Mouse (Mus musculus) forebrain, embryonic 15.5 days (tissue): Measurements from ENCODE around the gene Dyrk3. TPM values are rescaled to one million over a fixed set of nuclear protein-coding genes. Genes with fewer than 3 reads are reported as not detected.

Source experiments
- ATAC-seq: fragments of 200-750 bp; cut with Nextera tagmentation; replicated peaks from 2 replicates; pipeline ENCODE4 v1.8.0; 2017; ENCODE audit warnings: mild to moderate bottlenecking, moderate TSS enrichment, moderate library complexity
- H3K27ac ChIP-seq: fragments of 300-500 bp; sonication (generic); replicated peaks from 2 replicates; pipeline ENCODE4 v1.5.1; 2015; ENCODE audit warnings: mild to moderate bottlenecking, inconsistent platforms
- H3K27me3 ChIP-seq: fragments of 300-500 bp; sonication (generic); 2 replicates; pipeline ENCODE4 v1.6.1; 2015; ENCODE audit warnings: inconsistent platforms
- H3K36me3 ChIP-seq: fragments of 300-500 bp; sonication (generic); 2 replicates; pipeline ENCODE4 v1.6.1; 2015; ENCODE audit warnings: mild to moderate bottlenecking, inconsistent platforms
- H3K4me1 ChIP-seq: fragments of 300-500 bp; sonication (generic); 2 replicates; pipeline ENCODE4 v1.6.1; 2015; ENCODE audit warnings: inconsistent platforms
- H3K4me2 ChIP-seq: fragments of 300-500 bp; sonication (generic); replicated peaks from 2 replicates; pipeline ENCODE4 v1.6.1; 2015; ENCODE audit warnings: mild to moderate bottlenecking, inconsistent platforms
- H3K4me3 ChIP-seq: fragments of 300-500 bp; sonication (generic); 2 replicates; pipeline ENCODE4 v1.5.1; 2015; ENCODE audit warnings: mild to moderate bottlenecking, inconsistent platforms
- H3K9ac ChIP-seq: fragments of 300-500 bp; sonication (generic); replicated peaks from 2 replicates; pipeline ENCODE4 v1.6.1; 2015; ENCODE audit warnings: mild to moderate bottlenecking, inconsistent platforms
- H3K9me3 ChIP-seq: fragments of 300-500 bp; sonication (generic); 2 replicates; pipeline ENCODE4 v1.6.1; 2016; ENCODE audit warnings: inconsistent platforms
- WGBS: fragments of 180-500 bp; shearing (Covaris S2); methylation state at CpG from one replicate; pipeline ENCODE4 v1.1.7; 2015; ENCODE audit warnings: mixed read lengths; 5-methylcytosine and 5-hydroxymethylcytosine counted together
- polyA plus RNA-seq: library from polyadenylated mRNA; unstranded; fragments of >200 nt; fragmentation: Nextera tagmentation; extraction: Ambion mirVana; gene quantifications from 2 replicates; pipeline ENCODE4 v1.2.1, GENCODE M21; 2015

Dyrk3 gene
- polyA plus RNA-seq, 1 experiment from 2014 or later, result 20.8 TPM

DNA sequence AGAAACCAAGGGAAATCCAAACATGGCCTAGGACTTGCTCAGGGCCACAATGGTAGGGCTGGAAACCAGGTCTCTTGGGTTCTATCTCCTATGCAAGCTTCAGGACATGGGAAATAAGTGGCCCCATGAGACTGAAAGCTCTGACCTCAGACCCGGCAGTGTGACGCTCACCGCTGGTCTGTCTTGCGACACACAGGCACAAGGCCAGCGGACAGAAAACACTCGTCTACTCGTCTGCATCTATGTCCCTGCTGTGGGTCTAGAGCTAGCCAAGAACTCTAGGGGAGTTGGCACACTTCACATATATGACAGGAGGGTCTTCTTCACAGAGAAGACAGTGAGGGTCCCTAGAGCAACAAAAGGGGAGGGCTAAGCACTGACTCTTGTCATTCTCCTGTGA lies 51.2 kb downstream of the Dyrk3 start:
- Histone ChIP-seq H3K9me3 (no peaks in the 10 kb centered on the region), H3K27ac (peak overlapping the region; percentile 61; the same call in 1 of the 2 replicates), H3K4me2 (no peak overlapping the region), H3K27me3 (no peaks in the 10 kb centered on the region), H3K9ac (no peak overlapping the region), H3K36me3 (no peaks in the 10 kb centered on the region), H3K4me3 (no peak overlapping the region), H3K4me1 (peaks cover 62% of the 10 kb centered on the region)
- ATAC-seq, result 0 out of 2 replicates have a peak, but pooled peaks have one; percentile 8
- WGBS, result 44% methylated on average over 7 of the region's 7 CpGs

GRCm38 (mm10) chr1:131085957-131086739 lies 52.0 kb downstream of the Dyrk3 start:
- Histone ChIP-seq H3K27me3 (no peaks in the 10 kb centered on the region), H3K9ac (no peak overlapping the region; the same call in 1 of the 2 replicates), H3K4me2 (no peak overlapping the region), H3K9me3 (no peaks in the 10 kb centered on the region), H3K4me3 (no peak overlapping the region), H3K4me1 (peaks cover 59% of the 10 kb centered on the region), H3K36me3 (no peaks in the 10 kb centered on the region), H3K27ac (peak overlapping the region; percentile 61)
- ATAC-seq, result peak; percentile 36
- WGBS, result 4% methylated on average over 4 of the region's 4 CpGs

DNA sequence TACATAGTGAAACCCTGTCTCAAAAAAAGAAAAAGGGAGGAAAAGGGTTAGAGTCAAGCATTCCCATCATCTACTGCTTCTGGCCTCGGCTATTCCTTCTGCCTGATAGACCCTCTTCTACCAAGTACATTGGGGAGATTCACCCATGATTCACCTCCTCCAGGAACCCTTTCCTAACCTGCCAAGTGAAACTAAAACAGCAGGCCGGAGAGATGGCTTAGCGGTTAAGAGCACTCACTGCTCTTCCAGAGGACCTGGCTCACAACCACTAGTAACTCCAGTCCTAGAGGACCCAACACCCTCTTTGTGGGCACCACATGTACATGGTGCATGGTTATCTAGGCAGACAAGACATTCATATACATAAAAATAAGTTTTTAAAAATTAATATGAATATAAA lies 52.9 kb downstream of the Dyrk3 start:
- no peak for ATAC-seq
- Histone ChIP-seq H3K27ac (no peak overlapping the region), H3K4me3 (no peak overlapping the region), H3K4me2 (no peak overlapping the region), H3K4me1 (peaks cover 56% of the 10 kb centered on the region), H3K27me3 (no peaks in the 10 kb centered on the region), H3K36me3 (no peaks in the 10 kb centered on the region), H3K9ac (no peak overlapping the region), H3K9me3 (no peaks in the 10 kb centered on the region)
- WGBS, result 81% methylated on average over 3 of the region's 3 CpGs

DNA sequence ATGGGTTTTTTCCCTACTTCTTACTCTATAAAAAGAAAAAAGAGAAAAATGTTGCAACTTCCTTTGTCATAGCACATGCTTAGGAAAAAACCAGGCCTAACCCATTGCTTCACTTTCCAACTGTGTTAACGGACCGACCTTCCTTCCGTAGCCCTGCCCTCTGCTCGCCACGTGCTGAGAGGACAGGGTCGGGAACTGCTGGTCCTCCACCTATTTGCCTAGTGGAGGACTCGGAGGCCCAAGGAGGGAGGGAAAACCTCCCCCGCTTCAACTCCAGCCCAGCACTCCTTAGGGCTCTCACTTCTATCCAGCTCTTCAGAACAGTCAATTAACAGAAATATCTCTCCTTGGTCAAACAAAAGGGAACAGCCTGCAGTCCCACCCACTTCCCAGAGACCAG lies 53.9 kb downstream of the Dyrk3 start:
- 29% methylated on average over 8 of the region's 8 CpGs for WGBS
- H3K4me3 ChIP-seq, result no peak overlapping the region
- no peak for ATAC-seq
- no peaks in the 10 kb centered on the region for H3K27me3 ChIP-seq
- H3K9me3 ChIP-seq, result no peaks in the 10 kb centered on the region
- peaks cover 59% of the 10 kb centered on the region for H3K4me1 ChIP-seq
- no peak overlapping the region for H3K4me2 ChIP-seq
- no peak overlapping the region for H3K9ac ChIP-seq
- H3K36me3 ChIP-seq, result no peaks in the 10 kb centered on the region
- no peak overlapping the region for H3K27ac ChIP-seq

DNA sequence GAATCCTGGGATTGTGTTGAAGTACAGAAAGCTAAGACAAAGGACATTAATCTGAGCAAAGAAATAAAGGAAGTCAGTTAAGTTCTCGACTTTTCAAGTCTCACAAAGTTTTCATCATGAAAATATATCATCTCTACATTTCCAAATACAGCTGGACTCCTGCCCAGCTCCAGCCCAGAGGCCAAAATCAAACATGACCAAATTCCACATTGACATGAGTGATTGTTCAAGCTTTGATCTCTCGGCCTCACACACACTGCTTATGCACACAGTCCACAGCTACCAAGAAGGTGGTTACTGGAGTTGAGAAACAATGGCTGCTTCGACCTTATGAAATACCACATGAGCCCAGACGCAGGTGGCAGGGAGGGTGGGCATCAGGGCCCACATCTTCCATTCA lies 54.5 kb downstream of the Dyrk3 start:
- Histone ChIP-seq H3K4me2 (no peak overlapping the region), H3K27me3 (no peaks in the 10 kb centered on the region), H3K9ac (no peak overlapping the region), H3K4me3 (no peak overlapping the region), H3K4me1 (peaks cover 61% of the 10 kb centered on the region), H3K9me3 (no peaks in the 10 kb centered on the region), H3K36me3 (no peaks in the 10 kb centered on the region), H3K27ac (no peak overlapping the region)
- WGBS, result 78% methylated on average over 4 of the region's 4 CpGs
- ATAC-seq, result no peak

DNA sequence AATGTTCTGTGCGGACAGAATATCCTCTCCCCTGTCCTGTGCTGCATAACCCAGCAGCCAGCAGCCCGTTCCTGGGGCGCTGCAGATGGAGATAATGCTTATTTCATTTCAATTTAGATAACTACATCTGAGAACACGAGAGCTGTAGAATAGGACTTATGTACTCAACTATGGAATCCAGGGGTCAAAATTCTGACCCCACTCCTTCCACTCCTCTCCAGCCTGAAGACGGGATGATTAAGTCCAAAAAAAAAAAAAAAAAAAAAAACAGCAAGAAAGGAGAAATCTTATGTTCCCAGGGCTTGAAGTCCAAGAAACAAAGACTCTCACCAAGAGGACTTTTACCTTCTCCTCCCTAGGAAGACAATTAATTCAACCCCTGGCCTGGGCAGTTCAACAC lies 55.0 kb downstream of the Dyrk3 start:
- Histone ChIP-seq H3K27me3 (no peaks in the 10 kb centered on the region), H3K9me3 (no peaks in the 10 kb centered on the region), H3K9ac (no peak overlapping the region), H3K4me3 (no peak overlapping the region), H3K4me1 (peaks cover 65% of the 10 kb centered on the region), H3K4me2 (no peak overlapping the region), H3K27ac (no peak overlapping the region), H3K36me3 (no peaks in the 10 kb centered on the region)
- WGBS, result 86% methylated on average over 5 of the region's 5 CpGs
- no peak for ATAC-seq

DNA sequence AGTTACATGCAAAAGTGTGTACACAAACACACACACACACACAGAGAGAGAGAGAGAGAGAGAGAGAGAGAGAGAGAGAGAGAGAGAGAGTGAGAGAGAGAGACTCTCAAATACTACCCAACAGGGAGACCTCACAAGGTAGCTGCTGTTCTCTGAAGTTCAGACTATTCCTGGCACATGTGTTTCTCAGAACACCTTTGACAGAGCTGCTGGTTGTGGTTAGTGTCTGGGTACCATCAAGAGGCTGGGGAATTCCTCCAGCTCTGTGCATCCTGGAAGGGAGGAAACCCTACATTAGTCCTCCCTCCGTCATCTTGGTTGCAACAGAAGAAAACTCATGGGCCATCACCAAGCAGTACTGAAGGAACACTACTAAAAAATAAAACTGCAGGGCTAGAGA lies 57.5 kb downstream of the Dyrk3 start:
- Histone ChIP-seq H3K4me2 (no peak overlapping the region), H3K27ac (no peak overlapping the region), H3K4me3 (no peak overlapping the region), H3K9ac (no peak overlapping the region), H3K9me3 (no peaks in the 10 kb centered on the region), H3K36me3 (no peaks in the 10 kb centered on the region), H3K27me3 (no peaks in the 10 kb centered on the region), H3K4me1 (peaks cover 59% of the 10 kb centered on the region)
- 85% methylated on average over 1 of the region's 1 CpGs for WGBS
- ATAC-seq, result no peak

DNA sequence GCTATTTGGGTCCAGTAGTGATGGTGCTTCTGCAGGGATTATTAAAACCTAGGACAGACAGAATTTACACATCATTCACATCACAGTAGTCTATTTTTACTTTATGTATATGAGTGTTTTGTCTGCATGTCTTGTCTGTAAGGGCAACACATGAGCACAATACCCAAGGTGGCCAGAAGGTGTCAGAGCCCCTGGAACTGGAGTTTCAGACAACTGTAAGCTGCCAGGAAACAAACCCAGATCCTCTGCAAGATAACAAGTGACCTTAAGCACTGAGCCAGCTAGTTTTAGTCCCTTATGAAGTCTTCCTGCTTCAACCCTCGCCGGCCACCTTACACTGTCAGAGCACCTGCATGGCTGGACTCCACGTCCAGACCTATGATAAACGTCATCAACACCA lies 58.4 kb downstream of the Dyrk3 start:
- H3K9ac ChIP-seq, result no peak overlapping the region
- H3K27ac ChIP-seq, result peak overlapping the region; percentile 86
- no peaks in the 10 kb centered on the region for H3K36me3 ChIP-seq
- H3K9me3 ChIP-seq, result no peaks in the 10 kb centered on the region
- WGBS, result 66% methylated on average over 4 of the region's 4 CpGs
- H3K4me1 ChIP-seq, result peaks cover 59% of the 10 kb centered on the region
- no peak for ATAC-seq
- no peak overlapping the region for H3K4me2 ChIP-seq
- no peak overlapping the region for H3K4me3 ChIP-seq
- H3K27me3 ChIP-seq, result no peaks in the 10 kb centered on the region

GRCm38 (mm10) chr1:131078761-131079330 lies 59.3 kb downstream of the Dyrk3 start:
- no peak overlapping the region for H3K4me2 ChIP-seq
- WGBS, result 10% methylated on average over 3 of the region's 3 CpGs

More at GRCm38 (mm10) chr1:131078761-131079330, 59.3 kb downstream of the Dyrk3 start:
- peak; percentile 95 for ATAC-seq
- H3K9me3 ChIP-seq, result no peaks in the 10 kb centered on the region
- no peak overlapping the region for H3K4me3 ChIP-seq
- H3K27me3 ChIP-seq, result no peaks in the 10 kb centered on the region
- H3K36me3 ChIP-seq, result no peaks in the 10 kb centered on the region
- H3K27ac ChIP-seq, result peak overlapping the region; percentile 86
- H3K9ac ChIP-seq, result no peak overlapping the region
- peaks cover 59% of the 10 kb centered on the region for H3K4me1 ChIP-seq

Other genes with a start within 250 kb of the Dyrk3 start
- gene Il20, start 226.9 kb downstream of the Dyrk3 start, polyA plus RNA-seq, result not detected in 2 replicates
- not detected in 2 replicates for gene Il19, start 198.2 kb downstream of the Dyrk3 start, polyA plus RNA-seq
- not detected in 2 replicates for gene Il10, start 118.5 kb downstream of the Dyrk3 start, polyA plus RNA-seq
- gene Mapkapk2, start 40.5 kb downstream of the Dyrk3 start, polyA plus RNA-seq, result 23.8 and 26.9 TPM in 2 replicates
- 58.4 and 61.6 TPM in 2 replicates for gene Eif2d, start 14.8 kb upstream of the Dyrk3 start, polyA plus RNA-seq
- gene Rassf5, start 106.9 kb upstream of the Dyrk3 start, polyA plus RNA-seq, result 1.2 and 1.8 TPM in 2 replicates
- 0.42 and 0.67 TPM in 2 replicates for gene Ikbke, start 141.3 kb upstream of the Dyrk3 start, polyA plus RNA-seq